Mouse (Mus musculus) limb, embryonic 12.5 days (tissue): ENCODE measurements around the gene Dync1li2. TPM values are rescaled to one million over a fixed set of nuclear protein-coding genes. Genes with fewer than 3 reads are reported as not detected.

Source experiments
- ATAC-seq: fragments of 200-750 bp; cut with Nextera tagmentation; 2 replicates; pipeline ENCODE4 v1.8.0; 2017; ENCODE audit warnings: low read depth, moderate TSS enrichment; ENCODE audit not compliant: insufficient number of reproducible peaks, insufficient read depth, low FRiP score, low TSS enrichment
- H3K27ac ChIP-seq: fragments of 300-500 bp; sonication (generic); 2 replicates; pipeline ENCODE4 v1.5.1; 2016; ENCODE audit warnings: mild to moderate bottlenecking, moderate library complexity
- H3K27me3 ChIP-seq: fragments of 300-500 bp; sonication (generic); 2 replicates; pipeline ENCODE4 v1.6.1; 2016; ENCODE audit warnings: mild to moderate bottlenecking, moderate library complexity
- H3K36me3 ChIP-seq: fragments of 300-500 bp; sonication (generic); 2 replicates; pipeline ENCODE4 v1.6.1; 2016; ENCODE audit warnings: mild to moderate bottlenecking, moderate library complexity
- H3K4me1 ChIP-seq: fragments of 300-500 bp; sonication (generic); replicated peaks from 2 replicates; pipeline ENCODE4 v1.6.1; 2016
- H3K4me2 ChIP-seq: fragments of 300-500 bp; sonication (generic); 2 replicates; pipeline ENCODE4 v1.6.1; 2016; ENCODE audit warnings: mild to moderate bottlenecking, moderate library complexity
- H3K4me3 ChIP-seq: fragments of 300-500 bp; sonication (generic); replicated peaks from 2 replicates; pipeline ENCODE4 v1.5.1; 2016; ENCODE audit warnings: mild to moderate bottlenecking
- H3K9ac ChIP-seq: fragments of 300-500 bp; sonication (generic); replicated peaks from 2 replicates; pipeline ENCODE4 v1.6.1; 2016; ENCODE audit warnings: mild to moderate bottlenecking, moderate library complexity
- H3K9me3 ChIP-seq: fragments of 300-500 bp; sonication (generic); 2 replicates; pipeline ENCODE4 v1.6.1; 2016; ENCODE audit warnings: mild to moderate bottlenecking, moderate library complexity
- WGBS: fragments of 180-500 bp; shearing (Covaris S2); methylation state at CpG from one replicate; pipeline ENCODE4 v1.1.7; 2016; 5-methylcytosine and 5-hydroxymethylcytosine counted together
- polyA plus RNA-seq: library from polyadenylated mRNA; unstranded; fragments of >200 nt; fragmentation: Nextera tagmentation; extraction: Ambion mirVana; gene quantifications from 2 replicates; pipeline ENCODE4 v1.2.1, GENCODE M21; 2016

The Dync1li2 gene
- polyA plus RNA-seq, 1 experiment from 2014 or later = 83.5 TPM

GRCm38 (mm10) chr8:104380269-104380668 is 62.6 kb downstream of the Dync1li2 start:
- H3K27ac ChIP-seq = no peak overlapping the region
- no peak for ATAC-seq
- no peaks in the 10 kb centered on the region for H3K27me3 ChIP-seq
- peaks cover 30% of the 10 kb centered on the region for H3K4me1 ChIP-seq
- H3K36me3 ChIP-seq = no peaks in the 10 kb centered on the region
- H3K9ac ChIP-seq = no peak overlapping the region
- H3K9me3 ChIP-seq = no peaks in the 10 kb centered on the region
- no peak overlapping the region for H3K4me3 ChIP-seq
- no peak overlapping the region for H3K4me2 ChIP-seq
- WGBS = 89% methylated on average over 7 of the region's 7 CpGs

GRCm38 (mm10) chr8:104379301-104379836 is 63.5 kb downstream of the Dync1li2 start:
- Histone ChIP-seq H3K9ac (no peak overlapping the region), H3K27ac (no peak overlapping the region), H3K4me3 (no peak overlapping the region), H3K9me3 (no peaks in the 10 kb centered on the region), H3K4me1 (peaks cover 36% of the 10 kb centered on the region), H3K36me3 (no peaks in the 10 kb centered on the region), H3K4me2 (no peak overlapping the region), H3K27me3 (no peaks in the 10 kb centered on the region)
- WGBS = 68% methylated on average over 10 of the region's 10 CpGs
- no peak for ATAC-seq

GRCm38 (mm10) chr8:104376669-104377068 is 66.2 kb downstream of the Dync1li2 start:
- Histone ChIP-seq H3K9me3 (no peaks in the 10 kb centered on the region), H3K9ac (no peak overlapping the region), H3K4me2 (no peak overlapping the region), H3K36me3 (no peaks in the 10 kb centered on the region), H3K4me3 (no peak overlapping the region), H3K27me3 (no peaks in the 10 kb centered on the region), H3K4me1 (peaks cover 28% of the 10 kb centered on the region), H3K27ac (no peak overlapping the region; the same call in 1 of the 2 replicates)
- ATAC-seq = no peak
- WGBS = 49% methylated on average over 11 of the region's 11 CpGs

GRCm38 (mm10) chr8:104375959-104376358 is 66.9 kb downstream of the Dync1li2 start:
- peaks cover 27% of the 10 kb centered on the region for H3K4me1 ChIP-seq
- ATAC-seq = no peak
- H3K9ac ChIP-seq = no peak overlapping the region
- H3K9me3 ChIP-seq = no peaks in the 10 kb centered on the region
- 72% methylated on average over 5 of the region's 5 CpGs for WGBS
- H3K36me3 ChIP-seq = 0 out of 2 replicates have a peak, but pooled peaks cover 5% of the 10 kb centered on the region
- no peak overlapping the region for H3K4me3 ChIP-seq
- no peak overlapping the region for H3K27ac ChIP-seq
- no peaks in the 10 kb centered on the region for H3K27me3 ChIP-seq
- H3K4me2 ChIP-seq = no peak overlapping the region

GRCm38 (mm10) chr8:104374864-104375846 is 67.7 kb downstream of the Dync1li2 start:
- no peaks in the 10 kb centered on the region for H3K27me3 ChIP-seq
- ATAC-seq = no peak
- H3K4me1 ChIP-seq = peaks cover 22% of the 10 kb centered on the region
- no peaks in the 10 kb centered on the region for H3K9me3 ChIP-seq
- 50% methylated on average over 14 of the region's 14 CpGs for WGBS
- H3K4me3 ChIP-seq = no peak overlapping the region
- no peak overlapping the region for H3K9ac ChIP-seq
- H3K4me2 ChIP-seq = no peak overlapping the region
- no peak overlapping the region for H3K27ac ChIP-seq
- 0 out of 2 replicates have a peak, but pooled peaks cover 5% of the 10 kb centered on the region for H3K36me3 ChIP-seq

- Histone ChIP-seq H3K4me1 (peaks cover 21% of the 10 kb centered on the region), H3K4me3 (no peak overlapping the region), H3K9me3 (no peaks in the 10 kb centered on the region), H3K27me3 (no peaks in the 10 kb centered on the region), H3K27ac (no peak overlapping the region), H3K4me2 (no peak overlapping the region), H3K36me3 (0 out of 2 replicates have a peak, but pooled peaks cover 5% of the 10 kb centered on the region), H3K9ac (no peak overlapping the region)
- WGBS = 75% methylated on average over 11 of the region's 11 CpGs
- ATAC-seq = no peak
These were observed 68.6 kb downstream of the Dync1li2 start for GRCm38 (mm10) chr8:104374269-104374668.

GRCm38 (mm10) chr8:104373779-104374178 is 69.1 kb downstream of the Dync1li2 start:
- Histone ChIP-seq H3K9me3 (no peaks in the 10 kb centered on the region), H3K9ac (no peak overlapping the region), H3K27ac (no peak overlapping the region), H3K4me1 (peaks cover 21% of the 10 kb centered on the region), H3K36me3 (0 out of 2 replicates have a peak, but pooled peaks cover 5% of the 10 kb centered on the region), H3K4me3 (no peak overlapping the region), H3K4me2 (no peak overlapping the region), H3K27me3 (no peaks in the 10 kb centered on the region)
- ATAC-seq = no peak
- 81% methylated on average over 11 of the region's 11 CpGs for WGBS

GRCm38 (mm10) chr8:104371121-104371520 is 71.7 kb downstream of the Dync1li2 start:
- Histone ChIP-seq H3K4me2 (no peak overlapping the region), H3K36me3 (0 out of 2 replicates have a peak, but pooled peaks cover 5% of the 10 kb centered on the region), H3K4me3 (no peak overlapping the region), H3K27ac (no peak overlapping the region), H3K9ac (no peak overlapping the region), H3K27me3 (no peaks in the 10 kb centered on the region), H3K4me1 (peaks cover 21% of the 10 kb centered on the region), H3K9me3 (no peaks in the 10 kb centered on the region)
- ATAC-seq = no peak
- 91% methylated on average over 6 of the region's 6 CpGs for WGBS

- H3K27ac ChIP-seq = no peak overlapping the region
These were observed 72.8 kb downstream of the Dync1li2 start for GRCm38 (mm10) chr8:104370071-104370470.

GRCm38 (mm10) chr8:104369591-104369990 is 73.3 kb downstream of the Dync1li2 start:
- no peak for ATAC-seq
- no peak overlapping the region for H3K4me3 ChIP-seq
- WGBS = 87% methylated on average over 12 of the region's 12 CpGs
- H3K27me3 ChIP-seq = no peaks in the 10 kb centered on the region
- no peak overlapping the region for H3K27ac ChIP-seq
- no peak overlapping the region for H3K9ac ChIP-seq
- peaks cover 9% of the 10 kb centered on the region; the same call in 1 of the 2 replicates for H3K4me1 ChIP-seq
- 0 out of 2 replicates have a peak, but pooled peaks cover 5% of the 10 kb centered on the region for H3K36me3 ChIP-seq
- no peak overlapping the region for H3K4me2 ChIP-seq
- no peaks in the 10 kb centered on the region for H3K9me3 ChIP-seq

More at GRCm38 (mm10) chr8:104370071-104370470, 72.8 kb downstream of the Dync1li2 start:
- H3K4me1 ChIP-seq = peaks cover 13% of the 10 kb centered on the region
- no peaks in the 10 kb centered on the region for H3K9me3 ChIP-seq
- ATAC-seq = no peak
- no peak overlapping the region for H3K4me2 ChIP-seq
- H3K9ac ChIP-seq = no peak overlapping the region
- no peak overlapping the region for H3K4me3 ChIP-seq
- H3K27me3 ChIP-seq = no peaks in the 10 kb centered on the region
- 0 out of 2 replicates have a peak, but pooled peaks cover 5% of the 10 kb centered on the region for H3K36me3 ChIP-seq
- WGBS = 74% methylated on average over 6 of the region's 6 CpGs
